Mouse (Mus musculus): Measurements from ENCODE around the gene Dlgap4.

Dlgap4 gene

DNA sequence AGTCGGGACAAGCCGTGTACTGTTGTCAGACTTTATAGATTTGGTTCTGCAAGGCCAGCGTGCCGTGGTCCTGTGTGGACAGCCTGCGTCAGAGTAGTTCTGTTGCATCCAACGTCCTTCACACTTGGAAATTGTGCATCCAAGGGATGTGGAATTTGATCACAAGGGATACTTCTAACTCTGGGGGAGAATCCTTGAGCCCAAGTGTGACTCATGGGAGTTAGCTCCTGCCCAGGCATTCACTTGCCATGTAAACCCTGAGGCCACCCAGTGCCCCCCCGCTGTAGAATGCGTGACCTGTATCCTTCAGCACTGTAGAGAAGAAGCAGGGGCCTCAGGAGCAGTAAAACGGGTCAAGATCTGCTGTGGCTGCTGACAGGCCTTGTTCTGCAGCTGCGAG lies 44.7 kb downstream of the Dlgap4 start:
- DNase-seq (ENCODE audit: low spot score in 2 of 2): no peak

DNA sequence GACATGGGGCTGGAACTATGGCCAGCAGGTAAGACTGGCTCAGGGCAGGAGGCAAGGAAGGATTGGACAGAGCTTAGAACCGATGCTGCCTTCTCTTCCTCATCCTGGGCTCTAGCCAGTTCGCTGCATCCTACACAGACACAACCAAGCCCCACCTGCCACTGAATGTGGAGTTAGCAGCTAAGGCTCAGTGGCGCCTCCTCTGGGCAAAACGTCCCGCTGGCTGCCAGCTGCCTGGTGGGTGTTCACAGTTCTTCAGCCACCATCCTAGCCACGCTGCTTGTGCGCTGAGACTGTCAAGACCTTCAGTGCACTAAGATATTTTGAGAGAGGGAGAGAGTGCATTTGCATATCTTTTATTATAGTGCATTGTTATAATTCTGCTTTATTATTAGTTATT lies 45.2 kb downstream of the Dlgap4 start:
- DNase-seq (ENCODE audit: low spot score in 2 of 2): no peak

DNA sequence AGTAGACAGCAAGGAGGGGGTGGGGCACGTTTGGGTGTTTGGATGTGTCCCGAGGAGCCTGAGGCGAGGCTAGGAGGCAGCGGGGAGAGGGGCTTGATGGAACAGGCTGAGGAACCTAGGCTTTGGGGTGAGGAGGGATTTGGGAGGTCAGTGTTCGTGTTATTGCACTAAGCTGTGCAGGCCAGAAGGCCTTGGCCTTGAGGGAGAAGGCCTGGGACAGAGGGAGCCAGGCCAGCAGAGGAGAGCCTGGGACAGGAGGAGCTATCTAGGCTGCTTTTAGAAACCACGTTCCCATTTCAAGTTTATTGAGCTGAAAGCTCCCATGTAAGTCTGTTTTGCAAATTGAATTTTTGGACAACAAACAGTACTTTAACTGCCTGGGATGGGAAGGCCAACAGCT lies 46.5 kb downstream of the Dlgap4 start:
- no peak for DNase-seq (ENCODE audit: low spot score in 2 of 2)

DNA sequence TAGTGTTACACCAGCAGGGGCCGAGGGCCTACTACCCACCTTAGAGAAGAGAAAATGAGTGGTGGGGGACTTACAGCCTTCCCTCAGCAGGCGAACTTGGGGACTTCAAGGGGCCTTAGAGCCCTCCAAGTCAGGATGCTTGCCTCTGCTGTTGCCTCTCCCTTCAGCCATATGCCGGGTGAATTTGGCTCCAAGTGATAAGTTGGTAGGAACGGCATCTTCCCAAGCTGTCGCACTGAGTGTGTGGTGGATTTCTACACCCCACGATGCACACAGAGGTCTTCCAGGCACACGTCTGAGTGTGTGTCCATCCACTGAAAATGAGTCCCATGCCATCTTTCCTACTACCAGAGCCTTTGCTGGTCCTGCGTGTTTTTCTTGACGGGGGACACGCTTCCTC lies 49.7 kb downstream of the Dlgap4 start:
- no peak for DNase-seq (ENCODE audit: low spot score in 2 of 2)

DNA sequence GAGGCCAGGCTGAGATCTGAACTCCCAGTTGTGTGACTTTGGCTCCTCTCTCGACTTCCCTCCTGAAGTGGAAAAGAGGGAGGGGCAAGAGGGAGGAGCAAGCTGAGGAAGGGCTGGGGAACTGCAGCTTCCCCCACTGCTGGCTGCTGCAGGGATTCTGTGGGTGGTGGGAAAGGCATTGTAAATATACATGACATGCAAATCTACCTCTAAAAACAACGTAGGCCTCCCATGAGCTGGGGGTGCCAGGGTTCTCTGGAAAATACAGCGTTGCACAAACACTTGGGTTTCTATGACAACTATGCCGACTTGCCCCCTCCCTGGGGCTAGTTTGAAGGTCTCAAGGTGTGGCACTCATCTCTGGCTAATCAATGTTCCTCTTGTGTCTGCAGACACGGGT lies 50.9 kb downstream of the Dlgap4 start:
- DNase-seq (ENCODE audit: low spot score in 2 of 2): no peak

DNA sequence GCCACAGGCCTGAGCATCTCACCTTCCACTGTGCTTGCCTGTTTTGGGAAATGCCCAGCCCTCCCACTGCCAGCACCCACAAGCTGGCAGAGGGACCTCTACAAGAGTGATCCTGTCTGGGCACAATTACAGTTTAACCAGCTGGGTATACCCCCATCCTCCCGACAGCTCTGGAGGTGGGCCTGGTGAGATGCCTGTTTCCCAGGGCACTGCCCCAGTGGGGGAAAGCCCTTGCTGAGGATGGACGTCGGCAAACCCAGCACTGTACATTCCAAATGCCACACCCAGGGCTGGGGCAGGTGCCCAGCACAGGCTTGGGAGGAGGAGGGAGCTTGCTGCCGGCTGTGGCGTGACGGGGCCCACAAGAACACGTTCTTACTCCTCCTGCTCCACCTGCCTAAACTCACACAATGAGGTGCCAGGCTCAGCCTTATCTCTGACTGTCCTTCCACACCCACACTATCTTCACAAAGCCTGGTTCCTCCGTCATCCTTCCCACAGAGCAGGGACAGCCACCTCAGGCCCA lies 51.6 kb downstream of the Dlgap4 start:
- DNase-seq (ENCODE audit: low spot score in 2 of 2): no peak

DNA sequence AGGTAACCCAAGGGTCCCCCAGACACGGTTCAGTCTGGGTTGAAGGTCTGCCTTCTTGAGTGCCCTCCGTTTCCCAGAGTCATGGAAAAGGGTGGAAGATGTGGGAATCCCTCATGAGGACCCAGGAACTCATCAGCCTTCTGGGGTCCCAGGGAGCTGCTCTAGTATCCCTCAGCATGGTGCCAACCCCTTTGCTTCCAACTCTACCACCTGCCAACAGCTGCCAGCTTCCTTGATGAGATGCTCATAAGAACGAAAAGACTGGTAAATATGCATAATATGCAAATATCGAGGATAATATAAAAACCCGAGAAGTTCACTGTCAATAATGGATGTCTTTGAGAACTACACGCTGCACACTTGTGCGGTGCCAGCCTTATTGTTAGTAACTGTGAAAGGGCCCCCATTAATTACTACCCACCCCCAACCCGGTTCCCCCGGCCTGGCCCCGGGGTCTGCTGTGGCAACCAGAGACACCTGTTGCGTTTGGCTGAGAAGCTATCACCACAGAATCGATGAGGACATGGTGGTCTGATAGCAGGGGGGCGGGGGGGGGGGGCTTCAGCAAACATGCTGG lies 52.2 kb downstream of the Dlgap4 start:
- DNase-seq (ENCODE audit: low spot score in 2 of 2): no peak

DNA sequence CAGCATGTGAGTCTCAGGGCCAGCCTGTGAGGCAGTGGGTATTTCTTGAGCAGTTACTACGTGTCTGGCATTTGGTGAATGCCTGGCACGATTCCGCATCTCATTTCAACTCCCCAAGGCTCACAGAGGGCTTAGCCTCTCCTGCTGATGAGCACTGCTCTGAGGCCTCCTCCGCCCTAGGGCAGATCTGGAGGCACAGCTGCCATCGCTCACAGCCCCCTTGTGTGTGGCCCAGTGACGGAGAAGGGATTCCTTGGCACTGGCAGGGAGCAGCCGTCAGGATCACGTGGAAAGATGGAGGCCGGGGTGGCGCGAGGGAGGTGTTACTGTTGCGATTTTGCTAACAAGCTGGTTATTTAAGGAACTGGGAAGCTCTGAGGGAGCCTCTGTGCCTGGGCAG lies 52.7 kb downstream of the Dlgap4 start:
- no peak for DNase-seq (ENCODE audit: low spot score in 2 of 2)

DNA sequence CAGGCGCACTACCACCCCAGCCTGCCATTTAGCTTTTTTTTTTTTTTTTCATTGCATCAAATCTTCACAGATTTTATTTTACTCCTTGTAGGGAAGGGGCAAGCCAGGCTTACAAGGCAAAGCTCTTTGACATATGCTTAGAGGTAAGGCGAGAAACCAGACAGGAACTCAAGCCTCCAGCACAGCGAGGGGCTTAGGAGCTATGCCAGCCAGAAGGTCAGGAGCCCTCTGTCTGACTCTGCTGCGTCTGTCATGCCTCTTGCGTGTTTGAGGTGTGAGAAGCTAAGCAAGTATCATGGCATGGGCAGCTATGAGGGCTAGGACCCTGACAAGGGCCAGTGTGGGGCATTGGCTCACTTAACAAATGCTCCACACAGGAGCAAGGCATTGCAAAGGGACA lies 53.8 kb downstream of the Dlgap4 start:
- DNase-seq (ENCODE audit: low spot score in 2 of 2): no peak

DNA sequence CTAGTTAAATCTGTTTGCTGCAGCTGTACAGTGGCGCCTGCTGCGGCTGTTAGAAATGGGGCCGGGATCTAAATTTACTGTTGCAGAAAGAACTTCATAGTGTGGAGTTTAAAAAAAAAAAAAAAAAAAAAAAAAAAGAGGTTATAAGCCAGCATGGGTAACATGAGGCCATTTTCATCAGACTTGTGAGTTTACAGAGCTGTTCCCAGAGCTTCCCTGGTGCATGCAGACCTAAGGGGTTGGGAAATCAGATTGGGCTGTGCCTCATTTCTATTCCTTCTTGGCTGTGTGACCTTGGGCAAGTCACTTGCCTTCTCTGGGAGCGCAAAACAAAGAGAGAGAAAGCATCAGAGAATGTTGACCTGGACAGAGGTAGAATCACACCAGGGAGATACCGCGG lies 55.1 kb downstream of the Dlgap4 start:
- DNase-seq (ENCODE audit: low spot score in 2 of 2): no peak

DNA sequence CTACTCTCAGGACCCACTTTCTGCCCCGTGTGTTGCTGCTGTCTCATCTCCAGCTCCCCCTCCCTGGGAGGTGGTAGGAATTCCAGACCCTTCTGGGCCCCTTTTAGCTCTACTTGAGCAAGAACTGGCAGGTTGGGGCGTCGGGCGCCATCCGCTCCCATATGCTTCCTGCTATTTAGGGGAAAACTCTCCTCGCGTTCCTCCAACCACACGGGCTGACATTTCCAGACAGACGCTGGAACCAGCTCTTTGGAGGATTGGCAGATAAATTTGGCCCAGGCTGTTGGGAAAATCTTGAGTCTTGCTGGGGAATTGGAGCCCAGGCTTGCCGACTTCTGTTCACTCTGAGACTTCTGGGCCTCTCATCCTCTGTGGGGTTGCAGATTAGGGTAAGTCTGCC lies 59.8 kb downstream of the Dlgap4 start:
- no peak for DNase-seq (ENCODE audit: low spot score in 2 of 2)

DNA sequence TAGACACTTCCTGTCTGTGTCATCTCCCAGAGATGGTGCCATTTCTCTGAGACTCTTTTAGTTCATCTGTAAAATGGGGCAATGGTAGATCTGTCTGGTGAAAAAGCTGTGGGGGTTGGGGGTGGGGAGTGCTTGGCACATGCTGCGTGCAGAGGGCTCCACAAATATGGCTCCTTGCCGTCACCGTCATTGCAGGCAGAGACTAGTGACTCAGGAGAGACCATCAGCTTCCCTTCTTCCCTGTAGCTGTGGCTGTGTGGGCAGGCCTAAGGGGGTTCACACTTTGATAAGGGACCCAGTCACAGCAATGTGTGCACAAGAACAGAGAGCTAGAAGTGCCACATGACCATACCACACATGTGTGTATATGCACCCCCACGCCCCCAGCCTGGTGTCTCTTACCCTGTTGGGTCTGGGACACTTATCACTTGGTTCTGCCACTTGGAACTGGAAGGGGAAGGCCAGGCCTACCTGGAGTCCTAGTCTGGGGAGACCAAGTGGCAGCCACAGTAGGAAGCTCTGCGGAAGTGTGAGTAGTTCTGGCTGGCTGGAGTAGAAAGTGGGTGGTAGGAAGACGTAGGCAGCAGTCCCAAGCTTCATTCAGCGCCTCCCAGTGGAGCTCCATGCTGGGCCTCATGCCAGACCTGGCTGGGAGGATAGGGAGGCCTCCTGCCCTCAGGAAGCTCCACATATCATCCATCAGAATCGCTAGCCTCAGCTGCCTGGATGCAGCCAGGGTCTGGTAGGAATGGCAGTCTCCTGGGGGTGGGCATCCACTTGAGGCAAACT lies 60.6 kb downstream of the Dlgap4 start:
- DNase-seq (ENCODE audit: low spot score in 2 of 2): no peak

DNA sequence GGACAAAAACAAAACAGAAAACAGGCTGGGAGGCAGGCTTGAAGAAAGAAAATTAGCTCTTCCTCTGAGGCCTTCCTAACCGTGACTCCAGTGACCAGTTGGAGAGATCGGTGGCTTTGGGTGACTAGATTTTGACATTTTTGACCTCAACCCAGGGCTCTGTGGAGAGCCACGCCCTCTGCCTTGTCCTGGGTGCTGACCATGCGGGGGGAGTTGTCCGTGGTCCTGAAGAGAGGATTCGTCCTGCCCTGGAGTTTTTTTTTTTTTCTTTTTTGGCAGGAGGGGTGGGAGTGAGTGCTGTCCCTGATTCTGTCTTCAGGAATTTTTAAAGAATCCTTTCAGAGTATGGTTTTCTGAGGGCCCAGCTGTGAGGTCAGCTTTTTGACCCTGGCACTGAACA lies 63.4 kb downstream of the Dlgap4 start:
- no peak for DNase-seq (ENCODE audit: low spot score in 2 of 2)

DNA sequence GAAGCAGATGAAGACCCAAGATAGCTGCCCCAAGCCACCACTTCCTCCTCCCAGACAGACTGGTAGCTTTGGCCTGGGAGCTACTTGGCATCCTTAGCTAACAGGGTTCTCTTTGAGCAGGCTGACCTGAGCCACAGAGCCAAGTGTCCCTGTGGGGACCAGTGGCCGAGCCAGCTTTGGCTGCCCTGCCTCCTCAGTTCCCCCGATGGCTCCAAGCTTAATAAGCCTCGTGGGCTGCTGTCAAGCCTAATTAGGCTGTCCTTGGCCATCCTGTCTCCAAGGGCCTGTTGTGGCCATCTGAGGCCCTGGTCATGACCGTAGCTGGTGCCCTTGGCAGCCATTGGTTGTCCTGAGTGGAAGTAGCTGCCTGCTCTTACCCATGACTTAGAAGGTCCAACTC lies 64.6 kb downstream of the Dlgap4 start:
- DNase-seq (ENCODE audit: low spot score in 2 of 2): no peak

DNA sequence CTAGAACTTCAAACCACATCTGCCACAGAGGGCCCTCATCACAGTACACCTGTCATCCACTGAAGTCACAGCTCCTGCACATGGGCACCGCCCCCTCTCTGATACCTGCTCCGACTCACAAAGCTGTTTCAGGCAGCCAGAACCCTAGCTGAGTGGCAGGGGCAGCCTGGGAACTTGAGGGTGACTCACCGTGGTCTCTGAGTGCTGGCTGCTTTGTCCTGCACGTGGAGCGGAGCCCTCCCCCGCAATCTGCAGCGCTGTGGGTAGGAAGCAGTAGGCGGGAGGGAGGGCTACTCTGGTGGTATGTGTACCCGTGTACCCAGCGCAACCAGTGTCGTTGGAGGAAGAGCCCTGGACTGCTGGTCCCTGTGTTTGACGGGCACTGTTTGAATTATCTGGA lies 69.5 kb downstream of the Dlgap4 start:
- no peak for DNase-seq (ENCODE audit: low spot score in 2 of 2)

DNA sequence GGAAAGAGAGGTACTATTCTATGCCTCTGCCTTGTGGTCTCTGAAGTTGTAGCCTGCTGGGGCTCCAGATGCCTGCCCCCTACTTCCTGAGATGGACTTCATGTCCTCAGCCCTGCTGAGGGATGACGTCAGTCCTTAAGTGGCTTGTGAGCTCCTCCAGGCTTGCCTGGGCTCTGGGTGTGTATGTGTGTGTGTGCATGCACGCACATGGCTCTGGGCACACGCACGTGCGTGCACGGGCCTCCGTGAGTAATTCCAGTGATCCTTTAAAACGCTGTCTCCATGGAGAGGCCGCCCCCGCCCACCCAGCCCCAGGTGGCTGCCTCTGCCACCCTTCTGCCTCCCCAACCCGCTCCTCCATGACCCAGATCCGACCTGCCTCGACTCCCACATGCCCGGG lies 72.5 kb downstream of the Dlgap4 start:
- no peak for DNase-seq (ENCODE audit: low spot score in 2 of 2)

DNA sequence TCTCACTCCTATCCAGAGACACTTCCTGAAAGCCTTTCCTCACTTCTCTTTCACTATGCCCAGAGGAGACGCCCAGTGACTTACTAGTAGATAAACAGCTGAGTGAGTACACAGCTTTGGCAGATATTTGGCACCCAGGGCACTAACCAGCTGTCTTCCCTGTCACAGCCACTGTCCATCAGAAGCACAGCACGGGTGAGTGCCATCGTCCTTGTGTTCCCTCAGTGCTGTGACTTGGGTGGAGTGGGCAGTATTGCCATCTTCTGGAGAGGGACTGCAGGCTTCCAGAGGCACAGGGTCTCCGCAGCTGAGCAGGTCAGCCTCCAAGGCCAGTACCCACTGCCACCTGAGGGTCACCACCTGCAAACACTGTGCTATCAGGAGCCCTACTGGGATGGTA lies 73.2 kb downstream of the Dlgap4 start:
- DNase-seq (ENCODE audit: low spot score in 2 of 2): no peak

DNA sequence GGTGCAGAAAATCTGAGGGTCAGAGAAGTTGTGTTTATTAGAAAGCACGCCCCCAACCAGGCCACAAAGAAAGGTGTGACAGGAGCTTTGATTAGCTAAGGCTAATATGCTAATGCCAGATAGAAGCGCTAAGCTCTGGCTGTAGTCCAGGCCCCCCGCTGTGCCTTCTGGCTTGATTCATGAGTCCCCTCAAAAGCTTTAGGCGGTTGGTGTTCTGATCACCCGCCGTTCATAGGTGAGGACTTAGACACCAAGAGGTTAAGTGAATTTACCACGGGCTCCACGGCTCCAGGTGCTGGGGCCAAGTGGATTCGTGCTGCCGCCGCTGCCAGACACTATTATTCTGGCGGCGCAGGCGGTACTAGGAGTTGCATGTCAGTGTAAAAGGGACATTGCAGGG lies 75.1 kb downstream of the Dlgap4 start:
- DNase-seq (ENCODE audit: low spot score in 2 of 2): no peak

DNA sequence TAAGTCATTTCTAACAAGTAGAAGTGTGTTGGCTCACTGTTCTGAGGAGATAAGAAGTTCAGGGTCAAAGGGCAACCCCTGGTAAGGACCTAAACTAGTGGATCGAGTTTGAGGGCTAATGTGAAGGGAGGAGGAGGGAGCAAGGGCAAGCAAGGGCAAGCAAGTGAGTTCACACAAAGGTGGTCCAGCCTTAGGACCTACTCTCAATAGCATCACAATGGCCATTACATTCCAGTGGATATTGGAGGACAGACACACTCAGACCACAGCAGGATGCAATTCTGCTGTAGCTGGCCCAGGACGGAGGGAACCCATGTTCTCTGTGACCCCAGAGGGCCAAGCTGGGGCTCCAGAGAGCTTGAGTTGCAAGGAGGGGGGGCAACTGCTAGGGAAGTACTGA lies 77.3 kb downstream of the Dlgap4 start:
- DNase-seq (ENCODE audit: low spot score in 2 of 2): no peak

DNA sequence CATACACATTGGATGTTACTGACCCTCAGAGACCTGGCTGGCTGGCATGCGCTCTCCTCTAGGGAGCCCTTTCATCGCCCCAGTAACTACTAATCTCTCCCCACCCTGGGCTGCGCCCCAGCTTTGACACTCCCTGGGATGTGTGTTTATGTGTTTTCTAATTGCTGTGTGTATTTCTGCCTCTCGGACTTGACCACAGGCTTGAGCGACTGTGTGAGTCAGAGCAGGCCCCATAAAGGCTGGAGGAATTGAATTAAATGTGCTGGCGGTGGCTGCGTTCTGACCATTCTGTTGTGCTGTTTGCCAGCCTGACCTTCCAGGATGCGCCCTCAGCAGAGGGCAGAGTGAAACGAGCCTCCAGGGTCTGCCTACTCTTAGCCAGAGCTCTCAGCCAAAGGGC lies 78.2 kb downstream of the Dlgap4 start:
- no peak for DNase-seq (ENCODE audit: low spot score in 2 of 2)

DNA sequence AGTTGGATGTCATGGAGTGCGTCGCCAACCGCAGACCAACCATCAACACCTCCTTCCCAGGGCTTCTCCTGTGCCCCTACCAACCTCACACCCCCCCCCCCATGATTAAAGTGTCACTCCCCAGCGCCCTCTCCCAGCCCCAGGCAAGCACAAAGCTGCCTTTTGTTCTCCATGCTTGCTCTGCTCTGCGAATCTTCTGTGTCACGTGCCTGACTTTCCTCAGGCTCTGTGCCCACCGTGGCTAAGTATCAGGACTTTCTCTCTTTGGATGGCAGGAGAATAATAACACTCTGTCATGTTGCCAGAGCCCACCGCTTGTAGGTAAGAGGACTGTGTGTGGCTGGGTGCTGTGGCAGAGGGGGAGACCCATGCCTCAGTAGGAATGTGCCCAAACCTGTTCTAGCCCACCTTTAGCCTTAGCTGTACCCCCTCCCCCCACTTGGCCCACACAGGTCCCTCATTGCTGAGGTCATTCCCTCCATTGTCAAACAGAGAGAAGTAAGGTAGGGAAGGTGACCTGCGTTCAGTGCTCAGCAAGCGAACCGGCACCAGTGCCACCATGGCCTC lies 79.8 kb downstream of the Dlgap4 start:
- no peak for DNase-seq (ENCODE audit: low spot score in 2 of 2)

DNA sequence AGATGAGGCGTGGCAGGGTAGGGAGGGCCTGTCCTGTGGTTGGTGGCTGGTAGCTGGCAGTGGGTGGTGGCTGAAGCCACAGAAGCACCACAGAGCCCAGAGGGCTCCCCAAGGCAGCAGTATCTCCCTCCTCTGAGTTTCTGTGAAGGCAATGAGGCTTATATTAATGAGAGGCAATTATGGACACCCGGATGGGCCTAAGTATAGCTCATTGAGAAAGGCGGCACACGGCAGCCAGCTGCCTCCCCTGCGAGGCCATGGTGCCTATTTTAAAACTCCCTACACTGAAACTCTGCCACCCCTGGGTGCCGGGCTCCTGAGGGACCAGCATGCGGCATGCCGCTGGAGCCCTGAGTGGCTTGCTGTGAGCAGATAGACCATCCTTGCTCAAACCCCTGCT lies 83.8 kb downstream of the Dlgap4 start:
- DNase-seq (ENCODE audit: low spot score in 2 of 2): no peak

DNA sequence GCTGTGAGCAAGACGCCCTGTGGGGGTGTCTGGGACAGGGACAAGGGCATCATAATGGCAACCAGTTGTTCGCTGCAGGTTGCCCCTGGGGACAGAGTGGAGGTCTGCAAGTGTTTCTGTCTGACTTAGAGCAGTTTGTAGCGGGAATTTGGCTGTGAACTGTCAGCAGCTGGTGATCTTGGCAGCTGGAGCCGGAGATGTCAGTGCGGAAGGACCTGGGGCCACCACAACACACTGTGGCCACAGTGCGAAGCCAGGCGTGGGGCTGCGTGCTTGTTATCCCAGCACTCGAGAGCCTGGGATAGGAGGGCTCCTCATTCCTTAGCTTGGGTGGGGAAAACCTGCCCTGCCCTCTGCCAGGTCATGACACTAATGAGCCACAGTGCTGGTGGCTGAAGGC lies 84.7 kb downstream of the Dlgap4 start:
- no peak for DNase-seq (ENCODE audit: low spot score in 2 of 2)
